ENCODE assay signal across 22 mouse cellular contexts in the genomic region with DNA sequence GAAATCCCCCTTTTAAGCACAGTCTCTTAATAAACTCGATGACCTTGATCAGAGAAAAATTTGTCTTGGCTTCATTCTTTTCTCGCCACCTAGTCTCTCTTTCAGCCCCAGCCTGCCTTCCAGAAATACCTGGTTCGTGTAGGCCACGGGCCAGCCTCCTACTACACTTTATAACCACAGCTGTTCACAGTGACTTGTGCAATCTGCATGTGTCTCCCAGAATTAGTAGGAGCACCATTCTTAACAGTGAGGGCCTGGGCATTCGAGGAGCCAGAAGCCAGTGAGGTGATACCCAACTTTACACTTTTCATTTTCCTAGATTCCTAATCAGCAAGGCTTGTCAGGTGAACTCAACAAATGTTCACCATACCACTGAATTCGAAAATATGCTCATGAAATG. TPM values are rescaled to one million over a fixed set of nuclear protein-coding genes. Genes with fewer than 3 reads are reported as not detected.
DNase-seq lines count a peak whose midpoint lies in the region; ATAC-seq and TF ChIP-seq lines count a peak whose summit lies in the region.
"Had no signal": no experiment of that assay in that cellular context is flagged by ENCODE, and none has a peak within 500 bp of the region (broad histone marks: within the 10 kb centered on the region; RNA-seq: fewer than 3 reads in every experiment).

No protein-coding gene starts in this region.

- no peak for ATAC-seq in midbrain, embryonic 11.5 days (ENCODE audit: low FRiP score)
- no peak for ATAC-seq in midbrain, embryonic 14.5 days (ENCODE audit: low FRiP score, low TSS enrichment)
- no peak for ATAC-seq in granulocyte monocyte progenitor cell, adult 5-6 weeks (replicated peaks; ENCODE audit: poor library complexity, severe bottlenecking)
- ATAC-seq: forebrain, embryonic 13.5 days; forebrain, embryonic 16.5 days; Patski had no signal

- no peaks in the 10 kb centered on the region for H3K27me3 ChIP-seq in midbrain, embryonic 11.5 days (ENCODE audit: control insufficient read depth, insufficient read depth, low read length)
- H3K27me3 ChIP-seq in midbrain, embryonic 14.5 days (ENCODE audit: control insufficient read depth, insufficient read depth, low read length): no peaks in the 10 kb centered on the region
- H3K27me3 ChIP-seq: CH12.LX; embryonic facial prominence, embryonic 12.5 days; embryonic facial prominence, embryonic 15.5 days; forebrain, embryonic 13.5 days; hindbrain, embryonic 12.5 days; hindbrain, embryonic 15.5 days; Patski had no signal

- no peaks in the 10 kb centered on the region for H3K9me3 ChIP-seq in midbrain, embryonic 11.5 days (ENCODE audit: control insufficient read depth, low read length)
- no peaks in the 10 kb centered on the region for H3K9me3 ChIP-seq in midbrain, embryonic 14.5 days (ENCODE audit: control insufficient read depth, low read length)
- H3K9me3 ChIP-seq: embryonic facial prominence, embryonic 12.5 days; embryonic facial prominence, embryonic 15.5 days; forebrain, embryonic 13.5 days; G1E; hindbrain, embryonic 12.5 days; hindbrain, embryonic 15.5 days had no signal

- no peak overlapping the region for H3K27ac ChIP-seq in midbrain, embryonic 11.5 days (ENCODE audit: low read depth, low read length)
- no peak overlapping the region for H3K27ac ChIP-seq in midbrain, embryonic 14.5 days (replicated peaks; ENCODE audit: low read depth, low read length)
- H3K27ac ChIP-seq: embryonic facial prominence, embryonic 12.5 days; embryonic facial prominence, embryonic 15.5 days; forebrain, embryonic 13.5 days; hindbrain, embryonic 12.5 days; hindbrain, embryonic 15.5 days had no signal

- no peak overlapping the region for H3K9ac ChIP-seq in midbrain, embryonic 11.5 days (ENCODE audit: low read length)
- no peak overlapping the region for H3K9ac ChIP-seq in midbrain, embryonic 14.5 days (replicated peaks; ENCODE audit: low read length)
- H3K9ac ChIP-seq: embryonic facial prominence, embryonic 12.5 days; embryonic facial prominence, embryonic 15.5 days; forebrain, embryonic 13.5 days; hindbrain, embryonic 12.5 days; hindbrain, embryonic 15.5 days had no signal

- DNase-seq in lung, adult 2 months: peak; percentile 17
- no peak for DNase-seq in lung, postnatal 10 days
- peak; percentile 14 for DNase-seq in midbrain, embryonic 11.5 days (ENCODE audit: low spot score, missing footprints)
- no peak for DNase-seq in midbrain, embryonic 14.5 days
- peak; percentile 47 for DNase-seq in gonadal fat pad, adult 2 months (ENCODE audit: low read depth)
- no peak for DNase-seq in T-cell, adult 2 months (ENCODE audit: low spot score)
- DNase-seq: adrenal gland, adult 8-10 months; adrenal gland, postnatal 25 days; B cell, adult 2 months; gastrocnemius, postnatal 25 days; heart, adult 11 months had no signal

- H3K4me1 ChIP-seq in lung, adult 2 months (ENCODE audit: control insufficient read depth, insufficient read depth, low read length): 0 out of 2 replicates have a peak, but pooled peaks cover 2% of the 10 kb centered on the region
- no peaks in the 10 kb centered on the region for H3K4me1 ChIP-seq in midbrain, embryonic 11.5 days (ENCODE audit: control insufficient read depth, insufficient read depth, low read length)
- H3K4me1 ChIP-seq in midbrain, embryonic 14.5 days (ENCODE audit: control insufficient read depth, insufficient read depth, low read length): no peaks in the 10 kb centered on the region
- H3K4me1 ChIP-seq: embryonic facial prominence, embryonic 12.5 days; embryonic facial prominence, embryonic 15.5 days; forebrain, embryonic 13.5 days; hindbrain, embryonic 12.5 days; hindbrain, embryonic 15.5 days had no signal

- TF ChIP-seq CTCF in lung, adult 2 months (IDR thresholded peaks at IDR 0.05; ENCODE audit: insufficient read depth, low read length): no peak

- WGBS in lung, adult 2 months: 68% methylated on average over 6 of the region's 6 CpGs
- 89% methylated on average over 6 of the region's 6 CpGs for WGBS in midbrain, embryonic 11.5 days
- 88% methylated on average over 6 of the region's 6 CpGs for WGBS in midbrain, embryonic 14.5 days

- H3K4me2 ChIP-seq in midbrain, embryonic 11.5 days: no peak overlapping the region
- H3K4me2 ChIP-seq in midbrain, embryonic 14.5 days (ENCODE audit: low read length): no peak overlapping the region
- H3K4me2 ChIP-seq: embryonic facial prominence, embryonic 12.5 days; embryonic facial prominence, embryonic 15.5 days; forebrain, embryonic 13.5 days; heart, embryonic 11.5 days; hindbrain, embryonic 12.5 days; hindbrain, embryonic 15.5 days had no signal

- H3K36me3 ChIP-seq in midbrain, embryonic 11.5 days (ENCODE audit: control insufficient read depth, insufficient read depth, low read length): no peaks in the 10 kb centered on the region; the same call in 1 of the 2 replicates
- peaks cover 42% of the 10 kb centered on the region for H3K36me3 ChIP-seq in midbrain, embryonic 14.5 days (ENCODE audit: control insufficient read depth, insufficient read depth, low read length)

- TF ChIP-seq POLR2A in lung, adult 2 months (IDR thresholded peaks at IDR 0.05; ENCODE audit: borderline replicate concordance, extremely low read depth, low read depth, low read length): no peak

- no peak overlapping the region for H3K4me3 ChIP-seq in lung, adult 2 months (replicated peaks; ENCODE audit: extremely low read depth, low read depth, low read length)
- no peak overlapping the region for H3K4me3 ChIP-seq in midbrain, embryonic 11.5 days (ENCODE audit: low read depth, low read length)
- H3K4me3 ChIP-seq in midbrain, embryonic 14.5 days (replicated peaks; ENCODE audit: low read depth, low read length): no peak overlapping the region
- H3K4me3 ChIP-seq: embryonic facial prominence, embryonic 12.5 days; embryonic facial prominence, embryonic 15.5 days; forebrain, embryonic 13.5 days; hindbrain, embryonic 12.5 days; hindbrain, embryonic 15.5 days had no signal

RNA-seq across cellular contexts. Expression of a gene that starts 36.9 kb away (rescaled TPM):
- polyA plus RNA-seq in lung, adult 2 months (2012; rRNA removed): 23.3 and 65.9 TPM in 2 replicates
- polyA plus RNA-seq in midbrain, embryonic 11.5 days (2014; fragmentation: Nextera tagmentation; extraction: Ambion mirVana): 30.8 and 31.3 TPM in 2 replicates
- 40.7 and 48.3 TPM in 2 replicates for polyA plus RNA-seq in midbrain, embryonic 14.5 days (2014; fragmentation: Nextera tagmentation; extraction: Ambion mirVana)
- polyA plus RNA-seq in gonadal fat pad, adult 2 months (2012; rRNA removed): 58.3 and 58.4 TPM in 2 replicates
- total RNA-seq in granulocyte monocyte progenitor cell, adult 5-6 weeks (2014; fragmentation: Nextera tagmentation): 143 and 158 TPM in 2 replicates
- 130 and 142 TPM in 2 replicates for total RNA-seq in granulocyte monocyte progenitor cell, adult 5-6 weeks (2017)

Comparison
In these comparisons a context has a peak if more than half of its experiments do, and no peak if none do; other contexts are left out.
1. DNase-seq: peak in lung, adult 2 months (single experiment), midbrain, embryonic 11.5 days (single experiment) and gonadal fat pad, adult 2 months (single experiment); none in lung, postnatal 10 days (single experiment), midbrain, embryonic 14.5 days (single experiment) and T-cell, adult 2 months (single experiment).